Mouse (Mus musculus) right cerebral cortex, postnatal 4 days (tissue): ENCODE results near the gene Tmprss11f.
A peak's percentile ranks its signal among the peaks of the same experiment; 100 is the strongest.
"Not testable (repeated sequence)": the region's sequence is repeated elsewhere in the genome, so short reads cannot be mapped to it uniquely, and the experiment has no call there.

Experiments
- DNase-seq: peaks from one replicate; pipeline ENCODE4 v3.0.0-alpha.2; 2022

Gene Tmprss11f

GRCm38 (mm10) chr5:86632324-86632723, at the start of gene Tmprss11f:
Tmprss11f (minus strand) TSS chr5:86632424.
- no peak for DNase-seq

GRCm38 (mm10) chr5:86676262-86676661, 44.0 kb upstream of the Tmprss11f start, which contains the start of gene Tmprss11b:
Tmprss11b (minus strand) TSS chr5:86676362.
- DNase-seq: no peak

- DNase-seq: peak; percentile 66
Observed at GRCm38 (mm10) chr5:86649185-86649584, 17.0 kb upstream of the Tmprss11f start.

DNA sequence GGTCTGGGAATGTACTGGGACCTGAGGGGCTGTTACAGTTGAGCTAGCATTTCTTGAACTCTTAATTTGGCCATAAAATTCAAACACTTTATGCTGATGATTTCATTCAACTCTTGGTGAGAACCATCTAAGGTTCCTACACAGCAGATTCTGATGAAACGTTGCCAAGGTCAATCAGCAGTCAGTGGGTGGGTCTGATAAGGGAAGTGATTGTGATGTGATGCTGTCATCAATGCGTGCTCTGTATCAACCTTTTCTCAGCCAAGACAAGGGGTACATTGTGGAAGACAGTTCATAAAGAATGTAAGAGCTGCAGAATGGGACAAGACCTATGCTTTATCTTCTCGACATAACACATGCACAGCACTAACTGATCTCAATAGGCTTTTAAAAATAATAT, 8.6 kb upstream of the Tmprss11f start:
- DNase-seq: no peak

DNA sequence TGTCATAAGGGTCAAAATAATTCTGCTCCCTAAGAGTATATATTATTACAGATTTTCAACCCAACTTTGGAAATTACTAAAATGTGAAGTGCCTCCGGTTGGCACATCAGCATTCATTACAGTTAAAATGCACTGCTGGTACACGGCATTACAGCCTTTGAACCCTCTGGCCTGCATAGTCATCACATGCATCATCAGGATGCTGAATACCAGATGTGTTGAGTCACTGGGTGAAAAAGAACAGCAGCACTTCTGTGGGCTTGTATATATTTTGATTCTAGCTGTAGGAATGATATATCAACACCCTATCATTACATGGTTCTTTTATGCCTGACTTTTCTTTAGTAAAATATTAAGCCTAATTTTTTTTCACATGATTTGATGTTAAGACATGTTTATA, 1.5 kb downstream of the Tmprss11f start:
- DNase-seq: no peak

GRCm38 (mm10) chr5:86621778-86622177, 10.4 kb downstream of the Tmprss11f start:
- no peak for DNase-seq

GRCm38 (mm10) chr5:86585896-86586295, 46.3 kb downstream of the Tmprss11f start:
- DNase-seq: no peak

- DNase-seq: no peak
Observed at GRCm38 (mm10) chr5:86582618-86583017, 49.6 kb downstream of the Tmprss11f start.

DNA sequence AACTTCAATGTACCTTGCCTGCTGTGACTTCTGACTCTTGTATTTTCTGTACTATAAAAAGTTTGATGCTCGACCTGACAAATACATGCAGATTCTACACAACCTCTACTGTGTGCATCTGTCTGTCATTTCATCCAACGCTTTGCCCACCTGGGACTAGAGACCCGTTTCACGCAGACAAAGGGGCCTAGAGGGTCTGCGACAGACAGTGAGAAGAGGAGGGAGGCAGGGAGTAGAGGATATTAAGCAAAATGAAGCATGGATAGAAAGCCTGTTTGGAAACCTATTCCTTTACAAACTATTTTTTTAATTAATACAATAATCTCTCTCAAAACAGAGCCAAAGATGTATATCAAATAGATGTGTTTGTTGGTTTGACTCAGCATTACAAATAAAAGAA, 50.2 kb downstream of the Tmprss11f start:
- no peak for DNase-seq

DNA sequence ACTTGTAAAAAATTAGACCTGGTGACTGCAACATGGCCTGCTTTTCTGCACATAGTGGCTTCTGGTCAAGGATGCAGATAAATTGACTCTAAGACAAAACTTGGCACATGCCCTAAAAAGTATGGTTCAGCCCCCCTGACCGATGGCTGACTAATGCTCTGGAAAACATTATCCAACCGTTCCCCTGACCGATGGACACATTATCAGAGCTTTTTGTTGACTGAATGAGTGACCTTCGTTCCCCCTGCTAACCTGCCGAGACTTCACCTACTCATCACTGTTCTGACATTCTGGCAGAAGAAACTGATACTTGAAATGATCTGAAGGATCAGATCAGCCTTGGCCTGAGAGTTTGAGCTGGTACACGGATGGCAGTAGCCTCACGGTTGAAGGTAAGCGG, 53.5 kb downstream of the Tmprss11f start:
- DNase-seq: not testable (repeated sequence)

GRCm38 (mm10) chr5:86546693-86547092, 85.5 kb downstream of the Tmprss11f start:
- no peak for DNase-seq

GRCm38 (mm10) chr5:86540601-86541000, 91.6 kb downstream of the Tmprss11f start:
- no peak for DNase-seq

DNA sequence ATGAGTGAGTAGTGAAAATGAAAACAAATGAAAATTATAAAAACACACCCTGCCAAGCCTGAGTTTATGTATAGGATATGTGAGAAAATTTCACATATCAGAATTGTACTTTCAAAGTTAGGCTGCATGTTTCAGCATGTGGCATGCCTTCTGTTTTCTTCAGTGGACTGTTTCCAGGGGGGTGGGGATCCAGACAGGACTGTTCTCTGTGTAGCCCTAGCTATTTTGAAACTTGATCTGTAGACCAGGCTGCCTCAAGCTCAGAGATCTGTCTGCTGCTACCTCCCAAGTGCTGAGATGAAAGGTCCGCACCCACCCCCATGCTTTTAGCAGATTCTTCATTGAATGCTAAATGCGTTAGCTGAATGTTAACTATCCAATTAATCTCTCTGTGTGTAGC, 103.5 kb downstream of the Tmprss11f start:
- peak; percentile 4 for DNase-seq

GRCm38 (mm10) chr5:86518500-86518899, 113.7 kb downstream of the Tmprss11f start, which contains the start of gene Tmprss11g:
Tmprss11g (minus strand) TSS chr5:86518600.
- no peak for DNase-seq

DNA sequence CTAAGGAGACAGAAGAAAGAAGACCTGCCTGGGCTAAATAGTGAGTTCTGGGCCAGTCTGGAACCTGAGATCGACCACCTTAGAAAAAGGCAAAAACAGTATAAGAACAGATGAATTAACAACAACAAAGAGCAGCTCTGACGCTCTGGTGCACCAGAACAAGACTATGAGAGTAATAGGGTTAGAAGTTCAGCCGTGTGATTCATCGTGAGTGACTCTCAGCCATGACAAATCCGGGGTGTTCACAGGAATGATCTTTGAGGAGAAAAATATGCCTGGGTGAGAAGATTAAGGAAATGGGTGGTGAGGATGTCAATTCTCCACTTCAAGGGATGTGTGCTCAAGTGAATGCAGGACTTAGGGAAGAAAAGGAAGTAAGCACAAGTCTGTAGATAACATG, 120.7 kb downstream of the Tmprss11f start:
- no peak for DNase-seq

GRCm38 (mm10) chr5:86493453-86493852, 138.8 kb downstream of the Tmprss11f start:
- DNase-seq: no peak

DNA sequence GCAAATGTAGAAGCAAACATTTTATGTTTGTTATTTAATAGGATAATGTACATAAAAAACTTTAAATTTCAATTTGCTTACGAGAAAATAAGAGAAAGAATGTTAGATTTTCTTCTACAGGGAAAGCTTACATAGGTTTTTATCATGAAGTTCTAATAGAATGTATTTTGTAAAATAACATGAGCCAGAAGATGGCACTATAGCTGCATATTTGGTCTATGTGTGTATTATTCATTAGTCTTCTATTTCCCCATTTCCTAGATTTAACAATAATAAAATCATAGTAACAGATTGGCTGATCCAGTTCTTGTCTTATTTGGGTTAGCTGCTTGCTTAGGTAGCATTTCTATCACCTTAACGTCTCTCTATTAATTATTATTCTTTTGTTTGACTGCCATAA, 149.7 kb downstream of the Tmprss11f start:
- no peak for DNase-seq

DNA sequence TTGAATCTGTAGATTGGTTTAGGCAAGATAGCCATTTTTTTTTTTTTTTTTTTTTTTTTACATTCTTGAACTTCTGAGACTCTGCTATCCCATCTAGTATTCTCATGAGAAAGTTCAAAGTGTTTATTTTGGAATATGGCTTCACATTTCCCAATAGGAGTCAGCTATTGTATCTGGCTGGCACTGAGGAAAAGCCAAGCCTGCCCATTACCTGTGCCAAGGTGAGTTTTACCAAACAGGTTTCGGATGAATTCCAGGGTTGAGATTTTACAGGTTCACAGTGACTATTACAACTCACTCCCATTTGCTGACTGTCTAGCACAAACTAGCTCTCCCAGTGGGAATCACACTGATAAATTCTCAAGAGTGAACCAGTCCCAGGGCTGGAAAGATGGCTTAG, 150.2 kb downstream of the Tmprss11f start:
- DNase-seq: no peak

GRCm38 (mm10) chr5:86473859-86474258, 158.4 kb downstream of the Tmprss11f start:
- no peak for DNase-seq
